Mouse (Mus musculus): ENCODE results near the gene Camkk2. TPM values are rescaled to one million over a fixed set of nuclear protein-coding genes. Genes with fewer than 3 reads are reported as not detected.

Gene Camkk2
- polyA plus RNA-seq, 1 experiment from 2014 or later: 57.2 TPM

DNA sequence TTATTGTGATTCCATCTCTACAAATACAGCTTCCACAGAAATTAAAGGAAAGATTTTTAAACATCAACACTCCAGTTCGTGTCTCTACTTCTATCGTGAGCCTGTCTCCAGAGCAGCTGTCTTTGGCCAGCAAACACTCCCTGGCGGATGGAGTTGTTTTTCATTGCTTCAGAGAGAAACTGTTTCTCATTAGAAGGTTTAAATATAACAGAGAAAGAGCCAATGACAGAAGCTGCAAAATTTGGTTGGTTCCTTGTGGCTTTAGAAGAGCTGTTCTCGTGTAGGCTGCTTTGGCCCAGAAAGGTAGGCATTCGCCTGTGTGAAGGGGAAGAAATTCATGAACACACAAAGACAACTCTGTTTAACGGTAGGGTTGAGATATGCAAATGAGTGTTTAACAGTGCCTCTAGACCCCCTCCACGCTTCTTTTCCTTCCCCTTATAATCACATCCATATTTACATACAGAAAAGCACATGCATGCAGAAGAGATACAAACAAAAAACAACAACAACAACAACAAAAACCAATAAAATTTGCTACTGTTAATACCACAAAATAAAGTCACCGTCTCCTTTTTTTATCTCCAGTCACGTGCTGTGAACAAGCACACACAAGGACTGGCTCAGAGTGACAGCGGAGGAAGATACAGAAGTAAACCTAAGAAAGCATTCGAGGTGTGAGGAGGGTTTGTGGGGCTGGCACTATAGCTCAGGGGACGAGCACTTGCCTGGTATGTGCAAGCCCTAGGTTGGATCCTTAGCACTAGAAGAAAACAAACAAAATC is 7.0 kb upstream of the Camkk2 start:
- 72% methylated on average over 12 of the region's 12 CpGs for WGBS

GRCm38 (mm10) chr5:122783726-122784406 is 4.7 kb upstream of the Camkk2 start:
- Histone ChIP-seq H3K4me3 (replicated peaks; ENCODE audit: low read length) (no peak overlapping the region), H3K4me2 (replicated peaks) (no peak overlapping the region), H3K9me3 (ENCODE audit: control insufficient read depth, low read length) (no peaks in the 10 kb centered on the region), H3K36me3 (replicated peaks; ENCODE audit: control insufficient read depth, insufficient read depth) (peaks cover 35% of the 10 kb centered on the region), H3K9ac (no peak overlapping the region), H3K27me3 (ENCODE audit: control insufficient read depth, insufficient read depth, low read length) (no peaks in the 10 kb centered on the region), H3K27ac (no peak overlapping the region), H3K4me1 (replicated peaks; ENCODE audit: control insufficient read depth, insufficient read depth, low read length) (no peaks in the 10 kb centered on the region)
- DNase-seq (ENCODE audit: low spot score) (no peak), ATAC-seq (ENCODE audit: low FRiP score) (no peak)
- 58% methylated on average over 14 of the region's 14 CpGs for WGBS

More for the DNA sequence above, 7.0 kb upstream of the Camkk2 start:
- peaks cover 59% of the 10 kb centered on the region for H3K36me3 ChIP-seq (replicated peaks; ENCODE audit: control insufficient read depth, insufficient read depth)
- no peak for ATAC-seq (ENCODE audit: low FRiP score)
- H3K4me1 ChIP-seq (replicated peaks; ENCODE audit: control insufficient read depth, insufficient read depth, low read length): no peaks in the 10 kb centered on the region
- no peak overlapping the region for H3K27ac ChIP-seq
- no peak overlapping the region for H3K4me3 ChIP-seq (replicated peaks; ENCODE audit: low read length)
- no peak overlapping the region for H3K4me2 ChIP-seq (replicated peaks)
- no peak for DNase-seq (ENCODE audit: low spot score)
- no peak overlapping the region for H3K9ac ChIP-seq
- no peaks in the 10 kb centered on the region for H3K9me3 ChIP-seq (ENCODE audit: control insufficient read depth, low read length)
- no peaks in the 10 kb centered on the region for H3K27me3 ChIP-seq (ENCODE audit: control insufficient read depth, insufficient read depth, low read length)

GRCm38 (mm10) chr5:122782066-122782465 is 2.9 kb upstream of the Camkk2 start:
- no peak overlapping the region for H3K4me2 ChIP-seq (replicated peaks)
- no peak overlapping the region for H3K4me3 ChIP-seq (replicated peaks; ENCODE audit: low read length)
- ATAC-seq (ENCODE audit: low FRiP score) (no peak), DNase-seq (ENCODE audit: low spot score) (no peak)
- H3K27ac ChIP-seq: no peak overlapping the region
- WGBS: 68% methylated on average over 1 of the region's 1 CpGs
- H3K4me1 ChIP-seq (replicated peaks; ENCODE audit: control insufficient read depth, insufficient read depth, low read length): 0 out of 2 replicates have a peak, but pooled peaks cover 12% of the 10 kb centered on the region
- H3K9me3 ChIP-seq (ENCODE audit: control insufficient read depth, low read length): no peaks in the 10 kb centered on the region
- H3K27me3 ChIP-seq (ENCODE audit: control insufficient read depth, insufficient read depth, low read length): no peaks in the 10 kb centered on the region
- H3K9ac ChIP-seq: no peak overlapping the region
- H3K36me3 ChIP-seq (replicated peaks; ENCODE audit: control insufficient read depth, insufficient read depth): peaks cover 17% of the 10 kb centered on the region

- Histone ChIP-seq H3K4me2 (replicated peaks) (no peak overlapping the region), H3K9ac (no peak overlapping the region), H3K27ac (no peak overlapping the region), H3K27me3 (ENCODE audit: control insufficient read depth, insufficient read depth, low read length) (no peaks in the 10 kb centered on the region), H3K36me3 (replicated peaks; ENCODE audit: control insufficient read depth, insufficient read depth) (peaks cover 6% of the 10 kb centered on the region), H3K4me1 (replicated peaks; ENCODE audit: control insufficient read depth, insufficient read depth, low read length) (0 out of 2 replicates have a peak, but pooled peaks cover 12% of the 10 kb centered on the region), H3K9me3 (ENCODE audit: control insufficient read depth, low read length) (no peaks in the 10 kb centered on the region), H3K4me3 (replicated peaks; ENCODE audit: low read length) (no peak overlapping the region)
- 88% methylated on average over 19 of the region's 19 CpGs for WGBS
- no peak for DNase-seq (ENCODE audit: low spot score)
- ATAC-seq (ENCODE audit: low FRiP score): no peak
Observed at GRCm38 (mm10) chr5:122780791-122781432, 1.7 kb upstream of the Camkk2 start.

DNA sequence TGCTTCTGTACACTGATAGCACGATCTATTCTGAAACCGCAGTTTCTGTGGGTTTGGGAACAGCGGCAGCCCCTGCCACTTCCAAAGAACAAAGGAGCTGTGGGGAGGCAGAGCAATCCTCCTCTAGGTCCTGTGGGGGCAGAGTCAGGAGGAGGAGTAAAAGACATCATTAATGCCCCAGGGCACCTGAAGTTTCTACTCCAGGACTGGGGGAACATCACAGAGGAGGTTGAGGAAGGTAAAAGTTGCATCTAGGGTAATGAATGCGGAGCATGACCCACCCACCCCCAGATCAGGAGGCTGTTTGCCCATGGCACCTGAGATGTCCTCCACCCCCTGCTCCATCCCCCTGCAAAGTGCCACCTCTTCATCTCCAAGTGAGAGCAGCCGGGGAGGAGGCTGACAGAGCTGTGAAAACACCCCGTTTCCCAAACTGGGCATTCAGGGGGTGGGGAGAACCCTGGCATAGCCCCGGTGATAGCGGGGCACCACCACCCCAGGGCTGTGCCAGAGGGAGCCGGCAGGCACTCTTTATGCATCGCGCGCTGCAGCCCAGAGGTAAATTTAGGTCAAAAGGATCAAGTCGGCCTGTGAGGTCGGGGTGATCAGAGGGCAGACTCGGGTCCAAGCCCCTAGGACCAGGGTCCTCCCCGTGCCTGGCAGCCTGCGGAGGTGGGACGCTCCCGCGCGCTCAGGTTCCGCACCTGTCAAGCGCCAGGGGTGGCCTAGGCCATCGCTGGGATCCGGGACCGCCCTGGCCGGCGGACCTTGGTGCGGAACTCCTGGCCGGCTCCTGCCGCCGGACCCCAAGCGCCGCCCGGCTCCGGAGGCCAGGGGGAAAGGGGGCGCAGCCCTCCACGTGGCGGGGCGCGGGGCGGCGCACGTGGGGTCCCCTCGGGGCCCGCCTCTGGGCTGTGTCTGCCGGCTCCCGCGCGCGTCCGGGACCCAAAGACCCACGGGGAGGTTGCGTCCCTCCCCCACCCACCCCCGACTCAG is 680 bp downstream of the Camkk2 start:
- H3K9me3 ChIP-seq (ENCODE audit: control insufficient read depth, low read length): no peaks in the 10 kb centered on the region
- H3K4me2 ChIP-seq (replicated peaks): peak overlapping the region; percentile 95
- peak overlapping the region; percentile 90 for H3K9ac ChIP-seq
- DNase-seq (ENCODE audit: low spot score) (no peak), ATAC-seq (ENCODE audit: low FRiP score) (peak; percentile 56)
- peak overlapping the region; percentile 80 for H3K4me3 ChIP-seq (replicated peaks; ENCODE audit: low read length)
- H3K36me3 ChIP-seq (replicated peaks; ENCODE audit: control insufficient read depth, insufficient read depth): no peaks in the 10 kb centered on the region
- under 1% methylated on average over 49 of the region's 55 CpGs for WGBS
- H3K4me1 ChIP-seq (replicated peaks; ENCODE audit: control insufficient read depth, insufficient read depth, low read length): 0 out of 2 replicates have a peak, but pooled peaks cover 12% of the 10 kb centered on the region
- no peaks in the 10 kb centered on the region for H3K27me3 ChIP-seq (ENCODE audit: control insufficient read depth, insufficient read depth, low read length)
- H3K27ac ChIP-seq: peak overlapping the region; percentile 67

DNA sequence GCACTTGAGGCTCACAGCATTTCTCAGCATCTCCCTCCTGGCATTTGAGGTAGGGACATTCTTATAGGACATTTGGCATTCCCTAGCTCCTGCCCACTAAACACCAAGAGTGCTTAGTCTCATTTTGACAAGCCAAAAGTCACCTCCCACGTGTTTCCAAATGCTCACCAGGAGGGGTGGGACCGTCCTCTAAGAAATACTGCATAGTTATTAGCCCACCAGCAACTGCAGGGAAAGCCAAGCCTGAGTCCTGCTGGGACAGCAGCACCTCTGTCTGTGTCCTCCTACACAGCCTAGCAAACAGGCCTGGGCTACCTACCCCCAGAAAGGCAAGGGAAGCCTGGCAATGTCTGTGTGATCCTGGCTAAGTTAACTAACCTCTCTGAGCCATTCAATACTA is 1.9 kb downstream of the Camkk2 start:
- Histone ChIP-seq H3K9me3 (ENCODE audit: control insufficient read depth, low read length) (no peaks in the 10 kb centered on the region), H3K27ac (no peak overlapping the region), H3K27me3 (ENCODE audit: control insufficient read depth, insufficient read depth, low read length) (no peaks in the 10 kb centered on the region), H3K4me3 (replicated peaks; ENCODE audit: low read length) (0 out of 2 replicates have a peak overlapping the region, but pooled peaks have one; percentile 80), H3K36me3 (replicated peaks; ENCODE audit: control insufficient read depth, insufficient read depth) (no peaks in the 10 kb centered on the region), H3K9ac (no peak overlapping the region), H3K4me2 (replicated peaks) (peak overlapping the region; percentile 95), H3K4me1 (replicated peaks; ENCODE audit: control insufficient read depth, insufficient read depth, low read length) (0 out of 2 replicates have a peak, but pooled peaks cover 12% of the 10 kb centered on the region)
- DNase-seq (ENCODE audit: low spot score) (no peak), ATAC-seq (ENCODE audit: low FRiP score) (no peak)
- WGBS: 52% methylated on average over 2 of the region's 2 CpGs

DNA sequence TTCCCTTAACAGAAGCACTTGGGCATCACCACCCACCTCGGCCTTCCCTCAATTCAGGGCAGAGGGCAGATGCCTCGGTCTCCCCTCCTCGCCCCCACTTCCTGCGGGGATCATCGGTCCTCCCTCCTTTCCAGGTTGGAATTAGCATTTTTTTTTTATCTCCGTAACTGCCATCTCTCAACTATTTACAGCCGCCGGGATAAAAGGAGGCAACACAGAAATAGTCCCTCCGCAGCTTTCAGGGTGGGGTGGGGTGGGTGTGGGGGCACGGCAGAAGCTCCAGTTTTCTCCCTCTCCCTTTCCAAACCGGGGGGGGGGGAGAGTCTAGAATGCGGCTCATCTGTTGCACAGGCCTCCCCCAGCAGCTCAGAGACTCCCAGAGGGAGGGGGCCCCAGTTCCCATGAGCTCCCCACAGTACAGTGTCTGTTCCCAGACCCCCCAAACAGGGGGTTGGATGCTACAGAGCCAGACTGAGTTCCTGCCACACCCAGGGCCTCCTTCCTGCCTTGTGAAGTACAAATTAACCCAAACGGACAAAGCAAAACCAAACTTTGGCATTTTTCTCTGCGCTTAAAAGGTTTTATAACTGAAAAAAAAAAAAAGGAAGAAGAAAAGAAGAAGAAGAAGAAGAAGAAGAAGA is 3.4 kb downstream of the Camkk2 start:
- ATAC-seq (ENCODE audit: low FRiP score) (no peak), DNase-seq (ENCODE audit: low spot score) (no peak)
- WGBS: 87% methylated on average over 14 of the region's 14 CpGs
- H3K4me1 ChIP-seq (replicated peaks; ENCODE audit: control insufficient read depth, insufficient read depth, low read length): 0 out of 2 replicates have a peak, but pooled peaks cover 12% of the 10 kb centered on the region
- H3K36me3 ChIP-seq (replicated peaks; ENCODE audit: control insufficient read depth, insufficient read depth): no peaks in the 10 kb centered on the region
- no peak overlapping the region for H3K27ac ChIP-seq
- no peak overlapping the region for H3K9ac ChIP-seq
- no peaks in the 10 kb centered on the region for H3K27me3 ChIP-seq (ENCODE audit: control insufficient read depth, insufficient read depth, low read length)
- no peak overlapping the region for H3K4me3 ChIP-seq (replicated peaks; ENCODE audit: low read length)
- no peak overlapping the region for H3K4me2 ChIP-seq (replicated peaks)
- H3K9me3 ChIP-seq (ENCODE audit: control insufficient read depth, low read length): no peaks in the 10 kb centered on the region
